Mouse (Mus musculus): Measurements from ENCODE around the gene Ptpdc1.

- TF ChIP-seq CTCF (IDR thresholded peaks at IDR 0.05; ENCODE audit: low read depth) (no peak), EP300 (optimal IDR thresholded peaks at IDR 0.05) (no peak)
Measured at GRCm38 (mm10) chr13:48553511-48553910, 72.0 kb downstream of the Ptpdc1 start.
